Mouse (Mus musculus): ENCODE data around the gene Alk. TPM values are rescaled to one million over a fixed set of nuclear protein-coding genes. Genes with fewer than 3 reads are reported as not detected.
A peak's percentile ranks its signal among the peaks of the same experiment; 100 is the strongest.

Gene Alk
- 1.9 and 2.2 TPM in 2 replicates for polyA plus RNA-seq (2012; rRNA removed)

- H3K27ac ChIP-seq (ENCODE audit: insufficient read depth, low read length): no peak within 1 kb of the TSS
- peak within 1 kb of the TSS; percentile 25 for H3K4me3 ChIP-seq (ENCODE audit: insufficient read depth, low read length)
- TF ChIP-seq POLR2A (IDR thresholded peaks at IDR 0.05; ENCODE audit: extremely low read depth, insufficient read depth, low read length) (no peak), CTCF (IDR thresholded peaks at IDR 0.05; ENCODE audit: extremely low read depth, insufficient read depth, low read length) (no peak)
- no peaks in the 10 kb centered on the region for H3K4me1 ChIP-seq (ENCODE audit: control insufficient read depth, insufficient read depth, low read length)
These were observed at the start of gene Alk for GRCm38 (mm10) chr17:72604610-72604980. Gene Alk, minus strand, starts transcription at chr17:72604627.

DNA sequence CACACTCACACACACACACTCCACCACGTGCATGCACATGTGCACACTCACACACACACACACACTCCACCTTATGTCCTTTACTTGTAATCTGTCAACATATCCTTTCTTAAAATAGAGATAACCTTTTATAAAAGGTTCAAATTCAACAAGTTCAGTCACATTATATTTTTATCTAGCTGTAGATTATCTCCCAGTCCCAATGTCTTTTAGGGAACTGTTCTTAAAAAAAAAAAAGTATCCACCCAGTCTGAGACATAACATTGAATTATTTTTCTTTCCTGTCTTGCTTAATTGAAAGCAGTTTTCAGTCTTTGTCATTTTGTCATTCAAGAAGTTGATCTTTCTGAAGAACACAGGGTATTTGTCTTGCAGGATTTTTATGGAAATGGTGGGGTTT lies 48.4 kb upstream of the Alk start:
- no peak overlapping the region for H3K4me3 ChIP-seq (ENCODE audit: insufficient read depth, low read length)
- TF ChIP-seq POLR2A (IDR thresholded peaks at IDR 0.05; ENCODE audit: extremely low read depth, insufficient read depth, low read length): no peak
- TF ChIP-seq CTCF (IDR thresholded peaks at IDR 0.05; ENCODE audit: extremely low read depth, insufficient read depth, low read length): no peak
- no peak overlapping the region for H3K27ac ChIP-seq (ENCODE audit: insufficient read depth, low read length)
- no peaks in the 10 kb centered on the region for H3K4me1 ChIP-seq (ENCODE audit: control insufficient read depth, insufficient read depth, low read length)

DNA sequence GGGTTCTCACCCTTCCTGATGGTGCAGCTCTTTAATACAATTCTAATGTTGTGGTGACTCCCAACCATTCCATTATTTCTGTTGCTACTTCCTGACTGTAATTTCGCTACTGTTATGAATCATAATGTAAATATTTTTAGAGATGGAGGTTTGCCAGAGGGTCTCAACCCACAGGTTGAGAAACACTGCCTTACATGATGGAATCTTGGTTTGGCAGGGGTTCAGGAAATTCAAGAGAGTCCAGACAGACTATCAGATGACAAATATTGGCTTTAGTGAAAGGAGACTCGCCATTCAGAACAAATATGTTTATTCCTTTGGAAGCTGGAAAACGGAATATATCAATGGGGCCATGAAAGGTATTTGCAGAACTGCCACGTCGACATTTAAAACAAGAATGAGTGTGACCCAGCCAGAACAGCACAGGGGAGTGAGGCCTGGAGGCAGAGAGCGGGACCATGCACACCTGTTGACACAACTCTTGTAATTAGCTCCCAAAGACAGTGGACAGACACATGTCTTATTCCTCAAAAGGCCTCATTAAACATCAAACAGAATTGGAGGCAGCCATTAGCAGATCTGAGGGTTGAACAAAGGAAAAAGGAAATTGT lies 44.3 kb upstream of the Alk start:
- Histone ChIP-seq H3K27ac (ENCODE audit: insufficient read depth, low read length) (no peak overlapping the region), H3K4me1 (ENCODE audit: control insufficient read depth, insufficient read depth, low read length) (no peaks in the 10 kb centered on the region), H3K4me3 (ENCODE audit: insufficient read depth, low read length) (no peak overlapping the region)
- TF ChIP-seq POLR2A (IDR thresholded peaks at IDR 0.05; ENCODE audit: extremely low read depth, insufficient read depth, low read length): no peak
- TF ChIP-seq CTCF (IDR thresholded peaks at IDR 0.05; ENCODE audit: extremely low read depth, insufficient read depth, low read length): no peak

DNA sequence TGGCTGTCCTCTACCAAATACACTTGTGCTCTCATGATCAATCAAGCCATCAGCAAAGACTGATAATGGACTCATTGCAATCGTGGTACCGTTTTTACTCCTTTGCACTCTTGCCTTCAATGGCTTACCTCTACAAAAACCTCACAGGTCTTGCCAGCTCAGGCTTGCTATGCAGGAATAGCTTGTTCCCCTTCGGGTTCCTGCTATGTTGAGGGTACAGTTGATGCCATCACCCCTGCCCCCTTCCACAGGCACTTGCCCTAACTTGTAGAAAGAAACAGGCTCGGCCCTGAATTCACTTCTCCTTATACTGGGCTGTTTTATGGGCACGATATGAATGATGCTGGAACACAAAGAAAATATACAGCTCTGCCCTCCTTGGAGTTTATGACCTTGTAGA lies 41.7 kb upstream of the Alk start:
- no peaks in the 10 kb centered on the region for H3K4me1 ChIP-seq (ENCODE audit: control insufficient read depth, insufficient read depth, low read length)
- H3K4me3 ChIP-seq (ENCODE audit: insufficient read depth, low read length): no peak overlapping the region
- TF ChIP-seq CTCF (IDR thresholded peaks at IDR 0.05; ENCODE audit: extremely low read depth, insufficient read depth, low read length) (no peak), POLR2A (IDR thresholded peaks at IDR 0.05; ENCODE audit: extremely low read depth, insufficient read depth, low read length) (no peak)
- no peak overlapping the region for H3K27ac ChIP-seq (ENCODE audit: insufficient read depth, low read length)

DNA sequence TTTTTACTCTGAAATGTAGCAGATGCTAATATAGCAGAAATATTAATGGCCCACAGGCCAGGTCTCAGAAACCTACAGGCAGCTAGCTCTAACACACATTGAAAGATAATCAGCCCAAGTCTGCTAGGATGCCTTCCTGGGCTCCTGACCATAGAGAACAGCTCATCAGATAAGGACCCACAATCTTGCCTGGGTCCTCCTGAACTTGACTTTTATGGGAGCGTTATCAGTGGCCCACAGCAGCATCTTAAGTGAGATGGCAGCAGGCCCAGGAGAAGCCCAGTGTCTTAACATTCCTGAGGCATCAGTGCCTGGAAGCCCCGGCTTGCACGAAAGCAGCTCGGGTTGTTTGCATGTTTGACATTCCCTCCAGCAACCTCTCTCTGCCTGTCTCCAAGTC lies 35.7 kb upstream of the Alk start:
- no peak for TF ChIP-seq POLR2A (IDR thresholded peaks at IDR 0.05; ENCODE audit: extremely low read depth, insufficient read depth, low read length)

DNA sequence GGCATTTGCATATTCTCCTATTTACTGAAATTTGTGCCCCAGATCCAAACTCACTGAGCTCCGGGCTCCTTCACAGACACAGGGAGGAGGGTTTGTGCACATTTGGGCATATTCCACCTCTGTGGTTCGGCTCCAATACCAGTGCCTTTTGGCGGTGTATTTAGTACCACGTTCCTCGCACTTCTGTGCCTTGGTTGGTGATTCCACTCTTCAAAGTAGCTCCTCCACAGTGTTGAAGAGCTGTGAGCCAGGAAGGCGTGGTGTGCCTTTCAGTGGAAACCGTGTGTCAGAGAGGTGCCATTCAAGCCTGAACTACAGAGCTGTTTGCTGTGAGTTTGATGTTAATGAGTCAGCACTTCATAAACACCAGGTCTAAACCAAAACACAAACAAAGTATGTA lies 35.0 kb upstream of the Alk start:
- no peak overlapping the region for H3K27ac ChIP-seq (ENCODE audit: insufficient read depth, low read length)
- TF ChIP-seq POLR2A (IDR thresholded peaks at IDR 0.05; ENCODE audit: extremely low read depth, insufficient read depth, low read length) (no peak), CTCF (IDR thresholded peaks at IDR 0.05; ENCODE audit: extremely low read depth, insufficient read depth, low read length) (no peak)
- no peaks in the 10 kb centered on the region for H3K4me1 ChIP-seq (ENCODE audit: control insufficient read depth, insufficient read depth, low read length)
- H3K4me3 ChIP-seq (ENCODE audit: insufficient read depth, low read length): no peak overlapping the region

More for the DNA sequence above, 35.7 kb upstream of the Alk start:
- no peak overlapping the region for H3K27ac ChIP-seq (ENCODE audit: insufficient read depth, low read length)
- no peak overlapping the region for H3K4me3 ChIP-seq (ENCODE audit: insufficient read depth, low read length)
- no peaks in the 10 kb centered on the region for H3K4me1 ChIP-seq (ENCODE audit: control insufficient read depth, insufficient read depth, low read length)

DNA sequence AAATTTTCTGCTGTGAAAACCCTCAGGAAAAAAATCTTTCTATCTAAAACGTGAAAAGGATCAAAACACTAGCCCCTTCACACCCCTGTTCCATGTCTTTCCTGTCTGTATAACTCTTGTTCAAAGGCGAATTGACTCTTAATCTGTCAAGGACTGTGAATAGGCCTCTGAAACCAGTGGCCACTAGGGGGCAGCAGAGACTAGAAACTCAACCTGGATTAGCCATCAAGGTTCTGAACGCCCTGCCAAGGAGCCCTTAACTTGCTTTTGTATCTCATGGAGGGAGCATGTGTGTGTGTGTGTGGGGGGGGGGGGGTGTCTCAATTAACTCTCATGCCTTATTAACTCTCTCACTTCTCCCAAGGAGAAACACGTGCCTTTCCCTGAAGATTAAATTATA lies 1.8 kb upstream of the Alk start:
- Histone ChIP-seq H3K27ac (ENCODE audit: insufficient read depth, low read length) (no peak overlapping the region), H3K4me1 (ENCODE audit: control insufficient read depth, insufficient read depth, low read length) (no peaks in the 10 kb centered on the region), H3K4me3 (ENCODE audit: insufficient read depth, low read length) (no peak overlapping the region)
- TF ChIP-seq CTCF (IDR thresholded peaks at IDR 0.05; ENCODE audit: extremely low read depth, insufficient read depth, low read length) (peak; percentile 74), POLR2A (IDR thresholded peaks at IDR 0.05; ENCODE audit: extremely low read depth, insufficient read depth, low read length) (no peak)

GRCm38 (mm10) chr17:72603886-72604609 lies 379 bp downstream of the Alk start:
- TF ChIP-seq POLR2A (IDR thresholded peaks at IDR 0.05; ENCODE audit: extremely low read depth, insufficient read depth, low read length): no peak
- TF ChIP-seq CTCF (IDR thresholded peaks at IDR 0.05; ENCODE audit: extremely low read depth, insufficient read depth, low read length): no peak
- Histone ChIP-seq H3K4me1 (ENCODE audit: control insufficient read depth, insufficient read depth, low read length) (no peaks in the 10 kb centered on the region), H3K4me3 (ENCODE audit: insufficient read depth, low read length) (peak overlapping the region; percentile 25), H3K27ac (ENCODE audit: insufficient read depth, low read length) (no peak overlapping the region)

DNA sequence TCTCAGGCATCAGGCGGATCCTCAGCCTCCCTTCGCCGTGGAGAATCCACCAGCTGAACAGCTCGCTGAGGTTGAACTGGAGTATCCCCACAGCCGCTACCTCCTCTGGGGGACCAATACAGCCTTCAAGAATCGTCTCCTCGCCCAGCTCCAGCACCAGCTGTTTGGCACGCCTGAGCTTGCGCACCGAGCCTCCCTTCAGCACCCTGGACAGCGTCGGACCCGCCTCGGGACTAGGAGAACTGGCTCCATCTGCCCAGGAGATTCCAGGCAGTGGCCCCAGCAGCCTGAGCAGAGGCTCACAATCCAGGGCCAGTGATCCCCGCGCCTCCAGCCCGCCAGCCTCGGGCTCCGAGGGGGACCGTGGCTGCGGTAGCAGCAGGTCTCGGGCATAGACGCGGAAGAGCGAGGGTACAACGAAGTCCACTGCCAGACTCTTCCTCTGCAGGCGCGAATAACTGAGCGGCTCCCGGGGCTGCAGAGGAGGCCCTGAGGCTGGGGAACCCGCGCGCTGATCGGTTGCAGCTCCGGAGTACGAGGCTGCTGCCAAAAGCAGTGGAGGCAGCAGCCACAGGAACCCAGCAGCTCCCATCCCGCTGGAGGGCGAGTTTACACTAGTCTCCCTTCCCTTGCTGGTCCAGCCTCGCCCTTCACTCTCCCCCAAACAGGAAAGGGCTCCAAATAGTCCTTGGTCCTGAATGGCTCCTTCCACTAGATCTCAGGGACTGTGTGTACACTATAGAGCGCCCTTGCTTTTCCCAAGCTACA lies 1.1 kb downstream of the Alk start:
- Histone ChIP-seq H3K4me3 (ENCODE audit: insufficient read depth, low read length) (peak overlapping the region; percentile 25), H3K4me1 (ENCODE audit: control insufficient read depth, insufficient read depth, low read length) (no peaks in the 10 kb centered on the region), H3K27ac (ENCODE audit: insufficient read depth, low read length) (no peak overlapping the region)
- TF ChIP-seq POLR2A (IDR thresholded peaks at IDR 0.05; ENCODE audit: extremely low read depth, insufficient read depth, low read length) (no peak), CTCF (IDR thresholded peaks at IDR 0.05; ENCODE audit: extremely low read depth, insufficient read depth, low read length) (no peak)
